In genomic region chr16:18604267-18604701, GRCm38 (mm10) we compare ENCODE assay signal across 10 mouse cellular contexts. TPM values are rescaled to one million over a fixed set of nuclear protein-coding genes. Genes with fewer than 3 reads are reported as not detected.
DNase-seq lines count a peak whose midpoint lies in the region; ATAC-seq and TF ChIP-seq lines count a peak whose summit lies in the region.
"Had no signal": no experiment of that assay in that cellular context is flagged by ENCODE, and none has a peak within 500 bp of the region (broad histone marks: within the 10 kb centered on the region; RNA-seq: fewer than 3 reads in every experiment).

No protein-coding gene starts in this region.

- no peaks in the 10 kb centered on the region for H3K36me3 ChIP-seq in hindbrain, postnatal 0 days (ENCODE audit: insufficient read depth, low read length)
- H3K36me3 ChIP-seq in hindbrain, embryonic 14.5 days (replicated peaks; ENCODE audit: control insufficient read depth, insufficient read depth) = no peaks in the 10 kb centered on the region
- H3K36me3 ChIP-seq in intestine, embryonic 15.5 days = no peaks in the 10 kb centered on the region
- H3K36me3 ChIP-seq in limb, embryonic 15.5 days = no peaks in the 10 kb centered on the region

- H3K4me1 ChIP-seq in hindbrain, postnatal 0 days (ENCODE audit: insufficient read depth, low read length) = no peaks in the 10 kb centered on the region
- H3K4me1 ChIP-seq in hindbrain, embryonic 14.5 days (replicated peaks; ENCODE audit: control insufficient read depth, insufficient read depth, low read length) = no peaks in the 10 kb centered on the region
- peaks cover 19% of the 10 kb centered on the region for H3K4me1 ChIP-seq in intestine, embryonic 15.5 days (replicated peaks)
- peaks cover 41% of the 10 kb centered on the region for H3K4me1 ChIP-seq in limb, embryonic 15.5 days

- H3K27ac ChIP-seq in hindbrain, postnatal 0 days = no peak overlapping the region
- no peak overlapping the region for H3K27ac ChIP-seq in hindbrain, embryonic 14.5 days
- H3K27ac ChIP-seq in intestine, embryonic 15.5 days = no peak overlapping the region
- peak overlapping the region; percentile 59 for H3K27ac ChIP-seq in limb, embryonic 15.5 days

- WGBS in hindbrain, postnatal 0 days = 55% methylated on average over 8 of the region's 8 CpGs
- 63% methylated on average over 8 of the region's 8 CpGs for WGBS in hindbrain, embryonic 14.5 days
- WGBS in intestine, embryonic 15.5 days = 58% methylated on average over 8 of the region's 8 CpGs
- 43% methylated on average over 8 of the region's 8 CpGs for WGBS in limb, embryonic 15.5 days

- no peak for TF ChIP-seq CTCF in hindbrain, postnatal 0 days (IDR thresholded peaks at IDR 0.05; ENCODE audit: low read depth)

- H3K9me3 ChIP-seq in hindbrain, postnatal 0 days (ENCODE audit: low read length) = no peaks in the 10 kb centered on the region
- H3K9me3 ChIP-seq in hindbrain, embryonic 14.5 days (ENCODE audit: control insufficient read depth, low read length) = no peaks in the 10 kb centered on the region
- no peaks in the 10 kb centered on the region for H3K9me3 ChIP-seq in intestine, embryonic 15.5 days
- no peaks in the 10 kb centered on the region for H3K9me3 ChIP-seq in limb, embryonic 15.5 days

- no peak overlapping the region for H3K4me3 ChIP-seq in hindbrain, postnatal 0 days (ENCODE audit: low read length)
- H3K4me3 ChIP-seq in hindbrain, embryonic 14.5 days (replicated peaks; ENCODE audit: low read length) = no peak overlapping the region
- no peak overlapping the region for H3K4me3 ChIP-seq in intestine, embryonic 15.5 days (replicated peaks)
- H3K4me3 ChIP-seq in limb, embryonic 15.5 days = no peak overlapping the region

- 0 out of 2 replicates have a peak, but pooled peaks cover under 1% of the 10 kb centered on the region for H3K27me3 ChIP-seq in hindbrain, postnatal 0 days (ENCODE audit: insufficient read depth, low read length)
- no peaks in the 10 kb centered on the region for H3K27me3 ChIP-seq in hindbrain, embryonic 14.5 days (ENCODE audit: control insufficient read depth, insufficient read depth, low read length)
- peaks cover 4% of the 10 kb centered on the region; the same call in 1 of the 2 replicates for H3K27me3 ChIP-seq in intestine, embryonic 15.5 days (replicated peaks)
- H3K27me3 ChIP-seq in limb, embryonic 15.5 days = 0 out of 2 replicates have a peak, but pooled peaks cover 4% of the 10 kb centered on the region

- peak; percentile 15; the same call in 1 of the 2 replicates for ATAC-seq in hindbrain, postnatal 0 days
- no peak for ATAC-seq in hindbrain, embryonic 14.5 days (ENCODE audit: low FRiP score)
- 0 out of 2 replicates have a peak, but pooled peaks have one; percentile 20 for ATAC-seq in intestine, embryonic 15.5 days
- peak; percentile 57 for ATAC-seq in limb, embryonic 15.5 days (ENCODE audit: insufficient number of reproducible peaks, low FRiP score, low TSS enrichment, low read depth)

- no peak overlapping the region for H3K4me2 ChIP-seq in hindbrain, postnatal 0 days (ENCODE audit: low read depth, low read length)
- no peak overlapping the region for H3K4me2 ChIP-seq in hindbrain, embryonic 14.5 days (replicated peaks)
- no peak overlapping the region for H3K4me2 ChIP-seq in intestine, embryonic 15.5 days (replicated peaks)
- no peak overlapping the region for H3K4me2 ChIP-seq in limb, embryonic 15.5 days

- no peak overlapping the region for H3K9ac ChIP-seq in hindbrain, postnatal 0 days (replicated peaks; ENCODE audit: low read length)
- H3K9ac ChIP-seq in hindbrain, embryonic 14.5 days = no peak overlapping the region
- H3K9ac ChIP-seq in intestine, embryonic 15.5 days = no peak overlapping the region
- H3K9ac ChIP-seq in limb, embryonic 15.5 days = no peak overlapping the region

- DNase-seq in hindbrain, postnatal 0 days (ENCODE audit: low spot score) = no peak
- no peak for DNase-seq in hindbrain, embryonic 14.5 days (ENCODE audit: low spot score)
- DNase-seq in gastrocnemius, adult 8-10 months (ENCODE audit: low spot score in 2 of 2) = peak; percentile 73 to 88
- no peak for DNase-seq in cerebellum, postnatal 36 days
- DNase-seq in thymus, postnatal 25 days = no peak
- DNase-seq in right cerebral cortex, postnatal 25 days = no peak
- DNase-seq: adrenal gland, adult 8-10 months had no signal

RNA-seq across cellular contexts. Expression of gene Tbx1, which starts 13.8 kb away (rescaled TPM):
- 0.37 and 4.0 TPM in 2 replicates for total RNA-seq in hindbrain, postnatal 0 days (2014; rRNA removed)
- 0.51 and 0.92 TPM in 2 replicates for polyA plus RNA-seq in hindbrain, postnatal 0 days (2015; fragmentation: Nextera tagmentation; extraction: Ambion mirVana)
- polyA plus RNA-seq in hindbrain, embryonic 14.5 days (2014; fragmentation: Nextera tagmentation; extraction: Ambion mirVana) = 0.94 and 1.2 TPM in 2 replicates
- total RNA-seq in gastrocnemius, adult 8-10 months (2022) = 1 to 10 TPM; 3.0 to 5.8 (median 3.9) TPM
- 0.23 and 0.49 TPM in 2 replicates for polyA plus RNA-seq in intestine, embryonic 15.5 days (2015; fragmentation: Nextera tagmentation; extraction: Ambion mirVana)
- 6.0 and 6.4 TPM in 2 replicates for polyA plus RNA-seq in limb, embryonic 15.5 days (2015; fragmentation: Nextera tagmentation; extraction: Ambion mirVana)
- total RNA-seq: adrenal gland, adult 8-10 months had no signal

RNA-seq across cellular contexts. Expression of gene Gp1bb, which starts 17.9 kb away (rescaled TPM):
- 29.3 and 30.8 TPM in 2 replicates for total RNA-seq in hindbrain, postnatal 0 days (2014; rRNA removed)
- 7.6 and 10.1 TPM in 2 replicates for polyA plus RNA-seq in hindbrain, postnatal 0 days (2015; fragmentation: Nextera tagmentation; extraction: Ambion mirVana)
- 13.7 and 16.7 TPM in 2 replicates for polyA plus RNA-seq in hindbrain, embryonic 14.5 days (2014; fragmentation: Nextera tagmentation; extraction: Ambion mirVana)
- not detected for total RNA-seq in gastrocnemius, adult 8-10 months (2022)
- 2.2 and 2.5 TPM in 2 replicates for polyA plus RNA-seq in intestine, embryonic 15.5 days (2015; fragmentation: Nextera tagmentation; extraction: Ambion mirVana)
- polyA plus RNA-seq in limb, embryonic 15.5 days (2015; fragmentation: Nextera tagmentation; extraction: Ambion mirVana) = 3.0 and 3.4 TPM in 2 replicates
- total RNA-seq: adrenal gland, adult 8-10 months; CH12.LX had no signal

RNA-seq across cellular contexts. Expression of gene Gm49601, which starts 21.9 kb away (rescaled TPM):
- 23.8 and 24.0 TPM in 2 replicates for total RNA-seq in hindbrain, postnatal 0 days (2014; rRNA removed)
- polyA plus RNA-seq in hindbrain, postnatal 0 days (2015; fragmentation: Nextera tagmentation; extraction: Ambion mirVana) = 3.1 and 4.0 TPM in 2 replicates
- polyA plus RNA-seq in hindbrain, embryonic 14.5 days (2014; fragmentation: Nextera tagmentation; extraction: Ambion mirVana) = 6.9 and 10.1 TPM in 2 replicates
- total RNA-seq in gastrocnemius, adult 8-10 months (2022) = under 1 TPM in 3 of 4 experiments, not detected in 1; 0.29 to 0.48 (median 0.47) TPM
- polyA plus RNA-seq in intestine, embryonic 15.5 days (2015; fragmentation: Nextera tagmentation; extraction: Ambion mirVana) = 3.5 and 4.3 TPM in 2 replicates
- polyA plus RNA-seq in limb, embryonic 15.5 days (2015; fragmentation: Nextera tagmentation; extraction: Ambion mirVana) = 5.5 and 6.9 TPM in 2 replicates

RNA-seq across cellular contexts. Expression of gene Sept5, which starts 25.5 kb away (rescaled TPM):
- total RNA-seq in hindbrain, postnatal 0 days (2014; rRNA removed) = 286 and 335 TPM in 2 replicates
- 186 and 195 TPM in 2 replicates for polyA plus RNA-seq in hindbrain, postnatal 0 days (2015; fragmentation: Nextera tagmentation; extraction: Ambion mirVana)
- polyA plus RNA-seq in hindbrain, embryonic 14.5 days (2014; fragmentation: Nextera tagmentation; extraction: Ambion mirVana) = 192 and 218 TPM in 2 replicates
- 1 to 10 TPM; 1.7 to 2.7 (median 2.3) TPM for total RNA-seq in gastrocnemius, adult 8-10 months (2022)
- polyA plus RNA-seq in intestine, embryonic 15.5 days (2015; fragmentation: Nextera tagmentation; extraction: Ambion mirVana) = 39.0 and 42.7 TPM in 2 replicates
- polyA plus RNA-seq in limb, embryonic 15.5 days (2015; fragmentation: Nextera tagmentation; extraction: Ambion mirVana) = 59.4 and 62.8 TPM in 2 replicates

Comparison
In these comparisons a context has a peak if more than half of its experiments do, and no peak if none do; other contexts are left out.
1. DNase-seq: peak in gastrocnemius, adult 8-10 months (2 of 2); none in hindbrain, postnatal 0 days (single experiment), hindbrain, embryonic 14.5 days (single experiment), cerebellum, postnatal 36 days (0 of 2), thymus, postnatal 25 days (single experiment) and right cerebral cortex, postnatal 25 days (single experiment).